Mouse (Mus musculus): ENCODE data around the gene Gm27021.

Gene Gm27021

GRCm38 (mm10) chr8:120686051-120686450 lies 18.2 kb upstream of the Gm27021 start:
- peak in 1 of 2 experiments; percentile 78 for DNase-seq (ENCODE audit: inconsistent age in 2 of 2, low spot score in 1 of 2)

GRCm38 (mm10) chr8:120685591-120685990 lies 17.7 kb upstream of the Gm27021 start:
- DNase-seq (ENCODE audit: inconsistent age in 2 of 2, low spot score in 1 of 2), result no peak

DNA sequence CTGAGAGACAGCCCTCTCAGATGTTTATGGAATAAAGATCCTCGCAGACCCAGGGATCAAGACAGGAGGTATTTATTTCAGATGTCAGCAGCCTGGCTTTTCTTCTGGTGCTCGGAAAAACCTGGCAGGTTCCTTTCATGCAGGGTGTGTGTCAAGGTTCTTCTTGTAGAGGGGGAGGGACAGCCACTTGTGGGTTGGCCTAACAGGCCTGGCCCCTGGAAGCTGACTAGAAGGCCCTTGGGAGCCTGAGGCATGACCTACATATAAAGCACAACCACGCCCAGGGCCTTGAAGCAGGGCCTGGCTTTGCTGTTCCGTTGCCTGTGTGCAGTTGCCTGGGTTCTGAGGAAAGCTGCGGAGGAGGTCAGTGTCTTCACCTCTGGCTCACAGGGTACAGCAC lies 17.2 kb upstream of the Gm27021 start:
- peak; percentile 88 to 95 for DNase-seq (ENCODE audit: inconsistent age in 2 of 2, low spot score in 1 of 2)

DNA sequence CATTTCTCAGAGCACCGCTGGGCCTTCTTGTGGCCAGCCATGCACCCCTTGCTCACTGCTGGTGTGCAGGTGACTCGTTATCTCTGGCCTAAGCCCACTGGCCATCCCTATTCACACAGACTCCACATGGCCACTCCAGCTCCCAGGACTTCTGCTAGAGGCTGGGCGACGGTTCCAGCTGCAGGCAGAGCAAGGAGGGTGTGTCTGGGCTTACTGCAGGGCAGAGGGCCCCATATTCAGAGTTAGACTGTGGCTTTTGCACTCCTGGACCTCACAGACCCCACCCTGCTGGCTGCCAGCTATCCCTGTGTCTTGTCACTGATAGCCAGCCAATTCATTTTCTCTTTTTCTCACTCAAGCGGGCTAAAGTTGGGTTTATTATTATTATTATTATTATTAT lies 16.2 kb upstream of the Gm27021 start:
- no peak for DNase-seq (ENCODE audit: inconsistent age in 2 of 2, low spot score in 1 of 2)

DNA sequence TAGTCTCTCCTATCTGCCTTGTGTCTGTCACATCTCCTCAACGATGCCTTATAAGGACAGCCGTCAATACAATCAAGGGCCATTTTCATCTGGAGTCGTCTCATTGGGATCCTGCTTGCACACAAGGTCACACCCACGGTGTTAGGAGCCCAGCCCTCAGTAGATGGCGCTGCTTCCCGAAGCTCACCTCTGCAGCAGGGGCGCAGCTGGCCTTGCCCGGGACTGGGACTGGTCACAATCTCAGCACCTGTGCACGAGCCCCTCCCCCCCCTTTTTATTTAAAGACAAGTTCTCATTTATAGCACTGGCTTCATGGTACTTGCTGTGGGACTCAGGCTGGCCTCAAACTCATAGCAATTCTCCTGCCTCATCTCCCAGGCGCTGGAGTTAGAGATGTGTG lies 15.7 kb upstream of the Gm27021 start:
- DNase-seq (ENCODE audit: inconsistent age in 2 of 2, low spot score in 1 of 2), result peak; percentile 85 to 94

DNA sequence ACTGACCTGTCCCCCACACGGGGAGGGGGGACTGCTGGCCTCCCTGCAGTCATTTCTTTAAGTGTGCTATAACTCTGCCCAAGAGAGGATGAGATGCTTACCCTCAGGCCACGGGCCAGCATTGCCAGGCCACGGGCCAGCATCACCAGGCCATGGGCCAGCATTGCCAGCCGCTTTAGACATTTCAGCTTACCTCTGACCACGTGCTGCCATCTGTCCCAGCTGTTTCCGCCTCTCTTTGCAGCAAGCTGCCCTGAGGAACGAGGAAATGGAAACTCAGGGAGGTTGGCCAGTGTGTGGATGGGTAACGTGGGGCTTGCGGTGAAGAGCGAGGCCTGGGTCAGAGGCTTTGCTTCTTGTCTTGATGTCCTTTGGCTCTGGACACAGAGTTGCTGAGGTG lies 13.2 kb upstream of the Gm27021 start:
- no peak for DNase-seq (ENCODE audit: inconsistent age in 2 of 2, low spot score in 1 of 2)

- peak in 1 of 2 experiments; percentile 70 for DNase-seq (ENCODE audit: inconsistent age in 2 of 2, low spot score in 1 of 2)
Measured at GRCm38 (mm10) chr8:120680405-120680804, 12.5 kb upstream of the Gm27021 start.

DNA sequence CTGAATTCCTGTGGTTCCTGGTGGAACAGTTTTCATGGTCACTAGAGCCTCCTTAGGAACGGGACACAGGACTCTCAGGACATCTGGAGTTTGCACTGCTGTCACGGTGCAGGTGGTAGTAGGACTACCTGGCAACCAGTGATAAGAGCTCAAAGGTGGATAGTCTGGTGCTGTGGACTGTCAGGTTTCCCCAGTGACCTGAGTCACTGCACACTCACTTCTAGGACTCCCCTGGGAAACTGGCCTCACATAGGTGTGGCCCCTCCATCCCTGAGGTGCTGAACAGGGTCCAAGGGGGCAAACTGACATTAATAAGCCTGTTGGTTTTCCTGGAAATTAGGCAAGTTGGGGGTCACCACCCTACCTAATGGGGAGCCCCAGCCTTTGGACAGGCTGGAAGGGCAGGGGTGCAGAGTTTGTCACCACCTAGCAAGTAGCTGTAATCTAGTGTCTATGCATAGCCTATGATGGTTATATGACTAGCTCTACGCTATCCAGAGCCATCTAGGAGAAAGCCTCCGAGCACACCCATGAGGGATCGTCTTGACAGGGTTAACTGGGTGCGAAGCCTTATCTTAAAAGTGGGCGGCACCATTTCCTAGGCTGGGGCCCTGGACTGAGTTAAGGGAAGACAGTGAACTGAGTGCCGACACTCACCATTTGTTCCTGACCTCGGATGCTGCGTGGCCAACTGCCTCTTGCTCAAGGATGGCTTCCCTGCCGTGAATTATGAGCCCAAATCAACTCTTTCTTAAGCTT lies 11.9 kb upstream of the Gm27021 start:
- DNase-seq (ENCODE audit: inconsistent age in 2 of 2, low spot score in 1 of 2), result no peak

- DNase-seq (ENCODE audit: inconsistent age in 2 of 2, low spot score in 1 of 2), result peak; percentile 78 to 95
Measured at GRCm38 (mm10) chr8:120678447-120678846, 10.6 kb upstream of the Gm27021 start.

GRCm38 (mm10) chr8:120675718-120676117 lies 7.8 kb upstream of the Gm27021 start:
- DNase-seq (ENCODE audit: inconsistent age in 2 of 2, low spot score in 1 of 2), result no peak

DNA sequence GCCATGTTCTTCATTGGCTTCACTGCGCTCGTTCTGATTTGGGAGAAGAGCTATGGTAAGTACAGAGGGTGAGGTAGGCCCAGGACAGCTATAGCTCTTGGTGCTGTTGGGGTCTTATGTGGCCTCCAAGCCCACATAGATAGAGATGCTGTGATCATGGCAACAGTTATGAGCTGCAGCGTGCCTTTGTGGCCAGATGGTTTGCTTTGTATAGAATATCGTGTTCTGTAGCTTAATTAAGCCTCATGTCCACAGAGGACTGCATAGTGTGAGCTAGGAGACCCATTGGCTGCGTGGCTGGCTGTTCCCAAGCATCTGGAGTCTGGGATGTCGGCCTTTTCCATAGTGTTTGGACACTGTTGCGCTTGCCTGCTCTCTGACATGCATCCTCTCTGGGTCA lies 5.4 kb upstream of the Gm27021 start:
- no peak for DNase-seq (ENCODE audit: inconsistent age in 2 of 2, low spot score in 1 of 2)

DNA sequence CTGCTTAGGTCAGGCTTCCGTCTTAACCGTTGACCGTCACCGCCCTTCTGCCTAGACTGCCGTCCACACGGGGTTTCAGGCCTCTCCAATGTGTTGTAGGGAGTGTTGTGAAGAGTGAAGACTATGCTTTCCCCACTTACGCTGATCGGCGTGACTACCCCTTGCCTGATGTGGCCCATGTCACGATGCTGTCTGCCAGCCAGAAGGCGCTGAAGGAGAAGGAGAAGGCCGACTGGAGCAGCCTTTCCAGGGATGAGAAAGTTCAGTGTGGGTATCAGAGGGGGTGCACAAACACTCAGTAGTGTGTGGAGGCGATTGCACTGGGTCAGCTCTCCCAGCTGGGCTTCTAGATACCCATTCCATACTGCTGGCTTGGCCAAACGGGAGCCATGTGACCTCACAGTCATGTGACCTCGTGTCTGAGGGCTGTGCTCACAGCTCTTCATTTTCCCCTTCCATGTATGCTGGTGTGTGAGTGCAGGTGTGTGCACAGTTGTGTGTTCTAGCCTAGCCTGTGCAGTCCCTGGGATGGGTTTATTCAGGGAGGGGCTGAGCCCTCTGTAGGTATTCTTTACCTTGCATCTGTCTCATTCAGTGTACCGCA lies 4.8 kb upstream of the Gm27021 start:
- no peak for DNase-seq (ENCODE audit: inconsistent age in 2 of 2, low spot score in 1 of 2)

GRCm38 (mm10) chr8:120671775-120672174 lies 3.9 kb upstream of the Gm27021 start:
- DNase-seq (ENCODE audit: inconsistent age in 2 of 2, low spot score in 1 of 2), result no peak

GRCm38 (mm10) chr8:120668374-120668905 lies 561 bp upstream of the Gm27021 start, which contains the start of gene Emc8:
Emc8 (minus strand) TSS chr8:120668573.
- DNase-seq (ENCODE audit: inconsistent age in 2 of 2, low spot score in 1 of 2), result no peak

GRCm38 (mm10) chr8:120666807-120667470 lies 940 bp downstream of the Gm27021 start:
- DNase-seq (ENCODE audit: inconsistent age in 2 of 2, low spot score in 1 of 2), result no peak

- peak; percentile 61 to 66 for DNase-seq (ENCODE audit: inconsistent age in 2 of 2, low spot score in 1 of 2)
Measured at GRCm38 (mm10) chr8:120665726-120666455, 2.0 kb downstream of the Gm27021 start.

GRCm38 (mm10) chr8:120664566-120664965 lies 3.3 kb downstream of the Gm27021 start:
- DNase-seq (ENCODE audit: inconsistent age in 2 of 2, low spot score in 1 of 2), result no peak

GRCm38 (mm10) chr8:120657415-120657814 lies 10.5 kb downstream of the Gm27021 start:
- no peak for DNase-seq (ENCODE audit: inconsistent age in 2 of 2, low spot score in 1 of 2)

- no peak for DNase-seq (ENCODE audit: inconsistent age in 2 of 2, low spot score in 1 of 2)
Measured at GRCm38 (mm10) chr8:120656322-120657052, 11.4 kb downstream of the Gm27021 start.

GRCm38 (mm10) chr8:120647532-120647931 lies 20.3 kb downstream of the Gm27021 start, which contains the start of gene 1190005I06Rik:
1190005I06Rik (minus strand) TSS chr8:120647632.
- no peak for DNase-seq (ENCODE audit: inconsistent age in 2 of 2, low spot score in 1 of 2)
